Comparison of ENCODE assay signal across 9 mouse cellular contexts in genomic region chr16:22655812-22656211, GRCm38 (mm10). TPM values are rescaled to one million over a fixed set of nuclear protein-coding genes. Genes with fewer than 3 reads are reported as not detected.
DNase-seq lines count a peak whose midpoint lies in the region; ATAC-seq and TF ChIP-seq lines count a peak whose summit lies in the region.
"Had no signal": no experiment of that assay in that cellular context is flagged by ENCODE, and none has a peak within 500 bp of the region (broad histone marks: within the 10 kb centered on the region; RNA-seq: fewer than 3 reads in every experiment).

No protein-coding gene starts in this region.

- H3K36me3 ChIP-seq in kidney, postnatal 0 days (ENCODE audit: insufficient read depth, low read length), result no peaks in the 10 kb centered on the region
- H3K36me3 ChIP-seq in intestine, postnatal 0 days (ENCODE audit: control insufficient read depth, insufficient read depth), result no peaks in the 10 kb centered on the region
- H3K36me3 ChIP-seq in stomach, embryonic 14.5 days (ENCODE audit: control insufficient read depth, insufficient read depth, low read length), result no peaks in the 10 kb centered on the region

- H3K27ac ChIP-seq in kidney, postnatal 0 days, result no peak overlapping the region
- no peak overlapping the region for H3K27ac ChIP-seq in intestine, postnatal 0 days (ENCODE audit: low read depth, low read length)
- no peak overlapping the region for H3K27ac ChIP-seq in stomach, embryonic 14.5 days (ENCODE audit: low read length)

- H3K27me3 ChIP-seq in kidney, postnatal 0 days (ENCODE audit: insufficient read depth, low read length), result peaks cover 19% of the 10 kb centered on the region
- peaks cover 12% of the 10 kb centered on the region for H3K27me3 ChIP-seq in intestine, postnatal 0 days (replicated peaks; ENCODE audit: control insufficient read depth, insufficient read depth, low read length)
- H3K27me3 ChIP-seq in stomach, embryonic 14.5 days (ENCODE audit: control insufficient read depth, insufficient read depth, low read length), result peaks cover 16% of the 10 kb centered on the region; the same call in 1 of the 2 replicates
- H3K27me3 ChIP-seq: Patski had no signal

- H3K4me3 ChIP-seq in kidney, postnatal 0 days (replicated peaks; ENCODE audit: low read depth, low read length), result no peak overlapping the region
- no peak overlapping the region for H3K4me3 ChIP-seq in intestine, postnatal 0 days (ENCODE audit: low read depth, low read length)
- 0 out of 2 replicates have a peak overlapping the region, but pooled peaks have one; percentile 41 for H3K4me3 ChIP-seq in stomach, embryonic 14.5 days (ENCODE audit: low read depth, low read length)

- WGBS in kidney, postnatal 0 days, result 7% methylated on average over 10 of the region's 11 CpGs
- 8% methylated on average over 11 of the region's 11 CpGs for WGBS in intestine, postnatal 0 days
- WGBS in stomach, embryonic 14.5 days, result 10% methylated on average over 11 of the region's 11 CpGs

- no peak for DNase-seq in kidney, postnatal 0 days (ENCODE audit: low spot score)
- no peak for DNase-seq in kidney, adult 9 months
- DNase-seq in cerebellum, adult 9-11 months, result peak; percentile 65
- DNase-seq in frontal cortex, postnatal 14 days (ENCODE audit: low spot score in 2 of 2), result no peak
- no peak for DNase-seq in layer of hippocampus, adult 8-10 months (ENCODE audit: low spot score in 2 of 2)
- no peak for DNase-seq in layer of hippocampus, postnatal 25 days (ENCODE audit: extremely low spot score in 1 of 2, low spot score in 1 of 2)

- H3K9ac ChIP-seq in kidney, postnatal 0 days (ENCODE audit: low read depth, low read length), result no peak overlapping the region
- no peak overlapping the region for H3K9ac ChIP-seq in intestine, postnatal 0 days (ENCODE audit: low read depth, low read length)
- no peak overlapping the region for H3K9ac ChIP-seq in stomach, embryonic 14.5 days (replicated peaks; ENCODE audit: low read depth, low read length)

- no peaks in the 10 kb centered on the region for H3K9me3 ChIP-seq in kidney, postnatal 0 days (replicated peaks; ENCODE audit: low read length)
- H3K9me3 ChIP-seq in intestine, postnatal 0 days (ENCODE audit: control insufficient read depth), result no peaks in the 10 kb centered on the region
- no peaks in the 10 kb centered on the region for H3K9me3 ChIP-seq in stomach, embryonic 14.5 days (ENCODE audit: control insufficient read depth, low read depth, low read length)

- no peak for ATAC-seq in kidney, postnatal 0 days (replicated peaks; ENCODE audit: low FRiP score, low read depth)
- ATAC-seq in intestine, postnatal 0 days, result no peak
- ATAC-seq in stomach, embryonic 14.5 days (ENCODE audit: insufficient number of reproducible peaks, insufficient read depth, low FRiP score, low read depth), result no peak
- ATAC-seq: Patski had no signal

- peaks cover 7% of the 10 kb centered on the region for H3K4me1 ChIP-seq in kidney, postnatal 0 days (replicated peaks; ENCODE audit: insufficient read depth, low read length)
- H3K4me1 ChIP-seq in intestine, postnatal 0 days (replicated peaks; ENCODE audit: control insufficient read depth, insufficient read depth, low read length), result no peaks in the 10 kb centered on the region; the same call in 1 of the 2 replicates
- no peaks in the 10 kb centered on the region for H3K4me1 ChIP-seq in stomach, embryonic 14.5 days (ENCODE audit: control insufficient read depth, insufficient read depth, low read length)

- H3K4me2 ChIP-seq in kidney, postnatal 0 days (ENCODE audit: low read length), result peak overlapping the region; percentile 86; the same call in 1 of the 2 replicates
- H3K4me2 ChIP-seq in intestine, postnatal 0 days (replicated peaks; ENCODE audit: low read depth), result peak overlapping the region; percentile 87
- no peak overlapping the region for H3K4me2 ChIP-seq in stomach, embryonic 14.5 days (replicated peaks; ENCODE audit: low read depth, low read length)

- no peak for TF ChIP-seq CTCF in kidney, postnatal 0 days (IDR thresholded peaks at IDR 0.05; ENCODE audit: low read depth)
- no peak for TF ChIP-seq CTCF in intestine, postnatal 0 days (IDR thresholded peaks at IDR 0.05; ENCODE audit: low read depth)

RNA-seq across cellular contexts. Expression of gene Dgkg, which starts 1.2 kb away (rescaled TPM):
- 0.51 and 0.67 TPM in 2 replicates for polyA plus RNA-seq in kidney, postnatal 0 days (2015; fragmentation: Nextera tagmentation; extraction: Ambion mirVana)
- 3.5 and 4.5 TPM in 2 replicates for polyA plus RNA-seq in intestine, postnatal 0 days (2015; fragmentation: Nextera tagmentation; extraction: Ambion mirVana)
- polyA plus RNA-seq in stomach, embryonic 14.5 days (2014; fragmentation: Nextera tagmentation; extraction: Ambion mirVana), result 1.5 and 1.8 TPM in 2 replicates
- 100 to 1,000 TPM; 171 to 234 (median 200) TPM for total RNA-seq in layer of hippocampus, adult 8-10 months (2022)
- total RNA-seq in layer of hippocampus, postnatal 25 days (2021), result 100 to 1,000 TPM; 190 to 202 TPM
